Comparison of ENCODE assay signal across 9 mouse cellular contexts in the genomic region with DNA sequence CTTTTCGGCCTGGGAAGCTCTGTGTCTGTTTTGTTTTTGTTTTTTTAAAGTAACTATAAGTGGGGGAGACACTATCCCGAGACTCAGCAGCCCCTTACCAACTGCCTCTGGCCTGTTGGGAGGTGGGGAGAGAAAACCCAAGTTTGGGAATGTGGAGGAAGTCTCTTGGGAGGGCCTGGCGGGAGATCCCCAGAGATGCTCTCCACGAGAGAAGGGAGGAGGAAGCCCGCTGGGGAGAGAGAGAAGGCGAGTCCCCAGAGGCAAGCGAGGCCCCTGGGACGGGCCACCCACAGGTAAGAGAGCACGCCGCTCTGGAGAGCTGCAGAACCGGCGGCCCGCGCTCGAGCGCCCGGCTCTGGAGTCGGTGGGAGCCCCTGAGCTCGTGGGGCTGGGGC. TPM values are rescaled to one million over a fixed set of nuclear protein-coding genes. Genes with fewer than 3 reads are reported as not detected.
DNase-seq lines count a peak whose midpoint lies in the region; ATAC-seq and TF ChIP-seq lines count a peak whose summit lies in the region.
"Had no signal": no experiment of that assay in that cellular context is flagged by ENCODE, and none has a peak within 500 bp of the region (broad histone marks: within the 10 kb centered on the region; RNA-seq: fewer than 3 reads in every experiment).

No protein-coding gene starts in this region.

- H3K4me1 ChIP-seq in intestine, embryonic 14.5 days (replicated peaks; ENCODE audit: control insufficient read depth, insufficient read depth, low read length) = peaks cover 9% of the 10 kb centered on the region; the same call in 1 of the 2 replicates
- H3K4me1 ChIP-seq in intestine, embryonic 16.5 days (ENCODE audit: control insufficient read depth, insufficient read depth, low read length) = peaks cover 20% of the 10 kb centered on the region
- peaks cover 26% of the 10 kb centered on the region for H3K4me1 ChIP-seq in embryonic facial prominence, embryonic 10.5 days
- peaks cover 4% of the 10 kb centered on the region; the same call in 1 of the 2 replicates for H3K4me1 ChIP-seq in forebrain, postnatal 0 days (ENCODE audit: insufficient read depth)
- peaks cover 8% of the 10 kb centered on the region; the same call in 1 of the 2 replicates for H3K4me1 ChIP-seq in midbrain, embryonic 14.5 days (ENCODE audit: control insufficient read depth, insufficient read depth, low read length)

- H3K9ac ChIP-seq in intestine, embryonic 14.5 days (ENCODE audit: low read length) = no peak overlapping the region
- no peak overlapping the region for H3K9ac ChIP-seq in intestine, embryonic 16.5 days (ENCODE audit: low read depth, low read length)
- H3K9ac ChIP-seq in forebrain, postnatal 0 days = peak overlapping the region; percentile 84
- peak overlapping the region; percentile 12; the same call in 1 of the 2 replicates for H3K9ac ChIP-seq in midbrain, embryonic 14.5 days (replicated peaks; ENCODE audit: low read length)

- H3K27ac ChIP-seq in intestine, embryonic 14.5 days (ENCODE audit: low read depth) = no peak overlapping the region
- no peak overlapping the region for H3K27ac ChIP-seq in intestine, embryonic 16.5 days (ENCODE audit: low read length)
- H3K27ac ChIP-seq in embryonic facial prominence, embryonic 10.5 days (replicated peaks) = no peak overlapping the region
- peak overlapping the region; percentile 95 for H3K27ac ChIP-seq in forebrain, postnatal 0 days (ENCODE audit: low read depth, low read length)
- H3K27ac ChIP-seq in midbrain, embryonic 14.5 days (replicated peaks; ENCODE audit: low read depth, low read length) = peak overlapping the region; percentile 37; the same call in 1 of the 2 replicates

- under 1% methylated on average over 19 of the region's 19 CpGs for WGBS in intestine, embryonic 14.5 days
- under 1% methylated on average over 12 of the region's 19 CpGs for WGBS in intestine, embryonic 16.5 days
- under 1% methylated on average over 19 of the region's 19 CpGs for WGBS in embryonic facial prominence, embryonic 10.5 days
- WGBS in forebrain, postnatal 0 days = 6% methylated on average over 19 of the region's 19 CpGs
- WGBS in midbrain, embryonic 14.5 days = 1% methylated on average over 19 of the region's 19 CpGs

- TF ChIP-seq CTCF in forebrain, postnatal 0 days (IDR thresholded peaks at IDR 0.05; ENCODE audit: low read depth) = no peak

- no peak for DNase-seq in intestine, embryonic 14.5 days (ENCODE audit: low spot score)
- DNase-seq in embryonic facial prominence, embryonic 10.5 days (ENCODE audit: low spot score) = no peak
- DNase-seq in forebrain, postnatal 0 days = no peak
- no peak for DNase-seq in midbrain, embryonic 14.5 days
- DNase-seq in gastrocnemius, adult 8-10 months (ENCODE audit: low spot score in 2 of 2) = no peak
- no peak for DNase-seq in adrenal gland, postnatal 36 days
- DNase-seq: layer of hippocampus, postnatal 36 days; right cerebral cortex, postnatal 4 days had no signal

- ATAC-seq in intestine, embryonic 14.5 days (replicated peaks; ENCODE audit: low FRiP score, low TSS enrichment, low read depth) = no peak
- no peak for ATAC-seq in intestine, embryonic 16.5 days
- no peak for ATAC-seq in forebrain, postnatal 0 days
- ATAC-seq in midbrain, embryonic 14.5 days (ENCODE audit: low FRiP score, low TSS enrichment) = no peak

- H3K27me3 ChIP-seq in intestine, embryonic 14.5 days (replicated peaks; ENCODE audit: control insufficient read depth, insufficient read depth, low read length) = peaks cover 100% of the 10 kb centered on the region
- H3K27me3 ChIP-seq in intestine, embryonic 16.5 days (replicated peaks; ENCODE audit: control insufficient read depth, insufficient read depth, low read length) = peaks cover 94% of the 10 kb centered on the region
- H3K27me3 ChIP-seq in embryonic facial prominence, embryonic 10.5 days (replicated peaks; ENCODE audit: low read depth, poor library complexity, severe bottlenecking) = peaks cover 100% of the 10 kb centered on the region
- peaks cover 31% of the 10 kb centered on the region for H3K27me3 ChIP-seq in forebrain, postnatal 0 days (ENCODE audit: insufficient read depth, low read length)
- peaks cover 92% of the 10 kb centered on the region for H3K27me3 ChIP-seq in midbrain, embryonic 14.5 days (ENCODE audit: control insufficient read depth, insufficient read depth, low read length)

- no peaks in the 10 kb centered on the region for H3K36me3 ChIP-seq in intestine, embryonic 14.5 days (ENCODE audit: control insufficient read depth, insufficient read depth, low read length)
- H3K36me3 ChIP-seq in intestine, embryonic 16.5 days (ENCODE audit: control insufficient read depth, insufficient read depth, low read length) = no peaks in the 10 kb centered on the region
- H3K36me3 ChIP-seq in embryonic facial prominence, embryonic 10.5 days (replicated peaks) = no peaks in the 10 kb centered on the region
- peaks cover 9% of the 10 kb centered on the region for H3K36me3 ChIP-seq in forebrain, postnatal 0 days (ENCODE audit: insufficient read depth)
- H3K36me3 ChIP-seq in midbrain, embryonic 14.5 days (ENCODE audit: control insufficient read depth, insufficient read depth, low read length) = no peaks in the 10 kb centered on the region

- no peak overlapping the region for H3K4me2 ChIP-seq in intestine, embryonic 14.5 days (ENCODE audit: low read length)
- H3K4me2 ChIP-seq in intestine, embryonic 16.5 days (ENCODE audit: low read depth, low read length) = no peak overlapping the region
- peak overlapping the region; percentile 45 for H3K4me2 ChIP-seq in forebrain, postnatal 0 days (ENCODE audit: low read depth)
- peak overlapping the region; percentile 50 for H3K4me2 ChIP-seq in midbrain, embryonic 14.5 days (ENCODE audit: low read length)

- peak overlapping the region; percentile 11; the same call in 1 of the 2 replicates for H3K4me3 ChIP-seq in intestine, embryonic 14.5 days (ENCODE audit: low read depth, low read length)
- no peak overlapping the region for H3K4me3 ChIP-seq in intestine, embryonic 16.5 days (ENCODE audit: low read length)
- H3K4me3 ChIP-seq in embryonic facial prominence, embryonic 10.5 days = 0 out of 2 replicates have a peak overlapping the region, but pooled peaks have one; percentile 21
- H3K4me3 ChIP-seq in forebrain, postnatal 0 days (ENCODE audit: low read depth, low read length) = peak overlapping the region; percentile 54
- peak overlapping the region; percentile 37 for H3K4me3 ChIP-seq in midbrain, embryonic 14.5 days (replicated peaks; ENCODE audit: low read depth, low read length)

- no peaks in the 10 kb centered on the region for H3K9me3 ChIP-seq in intestine, embryonic 14.5 days (ENCODE audit: control insufficient read depth, low read length)
- no peaks in the 10 kb centered on the region for H3K9me3 ChIP-seq in intestine, embryonic 16.5 days (ENCODE audit: control insufficient read depth, low read length)
- H3K9me3 ChIP-seq in embryonic facial prominence, embryonic 10.5 days = no peaks in the 10 kb centered on the region
- H3K9me3 ChIP-seq in forebrain, postnatal 0 days (ENCODE audit: low read length) = no peaks in the 10 kb centered on the region
- no peaks in the 10 kb centered on the region for H3K9me3 ChIP-seq in midbrain, embryonic 14.5 days (ENCODE audit: control insufficient read depth, low read length)

RNA-seq across cellular contexts. Expression of gene Neurod2, which starts 2.7 kb away (rescaled TPM):
- polyA plus RNA-seq in intestine, embryonic 14.5 days (2014; fragmentation: Nextera tagmentation; extraction: Ambion mirVana) = 0.05 and 0.07 TPM in 2 replicates
- polyA plus RNA-seq in intestine, embryonic 16.5 days (2015; fragmentation: Nextera tagmentation; extraction: Ambion mirVana) = 0.05 TPM in 1 of 2 replicates, not detected in the other
- 0.08 TPM in 1 of 2 replicates, not detected in the other for polyA plus RNA-seq in embryonic facial prominence, embryonic 10.5 days (2016; fragmentation: Nextera tagmentation; extraction: Ambion mirVana)
- total RNA-seq in forebrain, postnatal 0 days (2014; rRNA removed) = 133 and 140 TPM in 2 replicates
- 74.9 and 77.3 TPM in 2 replicates for polyA plus RNA-seq in forebrain, postnatal 0 days (2015; fragmentation: Nextera tagmentation; extraction: Ambion mirVana)
- polyA plus RNA-seq in midbrain, embryonic 14.5 days (2014; fragmentation: Nextera tagmentation; extraction: Ambion mirVana) = 10.9 and 12.7 TPM in 2 replicates
- total RNA-seq in gastrocnemius, adult 8-10 months (2022) = not detected
- total RNA-seq in adrenal gland, postnatal 36 days (2021) = not detected

RNA-seq across cellular contexts. Expression of gene Ppp1r1b, which starts 21.5 kb away (rescaled TPM):
- polyA plus RNA-seq in intestine, embryonic 14.5 days (2014; fragmentation: Nextera tagmentation; extraction: Ambion mirVana) = 21.4 and 22.6 TPM in 2 replicates
- 91.7 and 92.3 TPM in 2 replicates for polyA plus RNA-seq in intestine, embryonic 16.5 days (2015; fragmentation: Nextera tagmentation; extraction: Ambion mirVana)
- 0.26 and 0.30 TPM in 2 replicates for polyA plus RNA-seq in embryonic facial prominence, embryonic 10.5 days (2016; fragmentation: Nextera tagmentation; extraction: Ambion mirVana)
- 19.4 and 32.5 TPM in 2 replicates for total RNA-seq in forebrain, postnatal 0 days (2014; rRNA removed)
- 91.4 and 121 TPM in 2 replicates for polyA plus RNA-seq in forebrain, postnatal 0 days (2015; fragmentation: Nextera tagmentation; extraction: Ambion mirVana)
- 0.95 and 1.2 TPM in 2 replicates for polyA plus RNA-seq in midbrain, embryonic 14.5 days (2014; fragmentation: Nextera tagmentation; extraction: Ambion mirVana)
- total RNA-seq in gastrocnemius, adult 8-10 months (2022) = under 1 TPM in 3 of 4 experiments, not detected in 1; 0.27 to 0.90 (median 0.44) TPM
- total RNA-seq in adrenal gland, postnatal 36 days (2021) = not detected

RNA-seq across cellular contexts. Expression of gene Stard3, which starts 31.4 kb away (rescaled TPM):
- 40.5 and 44.8 TPM in 2 replicates for polyA plus RNA-seq in intestine, embryonic 14.5 days (2014; fragmentation: Nextera tagmentation; extraction: Ambion mirVana)
- polyA plus RNA-seq in intestine, embryonic 16.5 days (2015; fragmentation: Nextera tagmentation; extraction: Ambion mirVana) = 44.8 and 44.9 TPM in 2 replicates
- polyA plus RNA-seq in embryonic facial prominence, embryonic 10.5 days (2016; fragmentation: Nextera tagmentation; extraction: Ambion mirVana) = 40.8 and 41.7 TPM in 2 replicates
- total RNA-seq in forebrain, postnatal 0 days (2014; rRNA removed) = 36.2 and 39.4 TPM in 2 replicates
- polyA plus RNA-seq in forebrain, postnatal 0 days (2015; fragmentation: Nextera tagmentation; extraction: Ambion mirVana) = 31.6 and 32.2 TPM in 2 replicates
- polyA plus RNA-seq in midbrain, embryonic 14.5 days (2014; fragmentation: Nextera tagmentation; extraction: Ambion mirVana) = 34.5 and 36.0 TPM in 2 replicates
- total RNA-seq in gastrocnemius, adult 8-10 months (2022) = 10 to 100 TPM; 12.0 to 18.2 (median 13.9) TPM
- 10 to 100 TPM; 22.3 to 23.2 TPM for total RNA-seq in adrenal gland, postnatal 36 days (2021)

RNA-seq across cellular contexts. Expression of gene Tcap, which starts 56.9 kb away (rescaled TPM):
- not detected in 2 replicates for polyA plus RNA-seq in intestine, embryonic 14.5 days (2014; fragmentation: Nextera tagmentation; extraction: Ambion mirVana)
- polyA plus RNA-seq in intestine, embryonic 16.5 days (2015; fragmentation: Nextera tagmentation; extraction: Ambion mirVana) = 0.28 TPM in 1 of 2 replicates, not detected in the other
- polyA plus RNA-seq in embryonic facial prominence, embryonic 10.5 days (2016; fragmentation: Nextera tagmentation; extraction: Ambion mirVana) = not detected in 2 replicates
- total RNA-seq in forebrain, postnatal 0 days (2014; rRNA removed) = 0.23 TPM in 1 of 2 replicates, not detected in the other
- polyA plus RNA-seq in forebrain, postnatal 0 days (2015; fragmentation: Nextera tagmentation; extraction: Ambion mirVana) = not detected in 2 replicates
- 0.31 TPM in 1 of 2 replicates, not detected in the other for polyA plus RNA-seq in midbrain, embryonic 14.5 days (2014; fragmentation: Nextera tagmentation; extraction: Ambion mirVana)
- 1,000 to 10,000 TPM; 3,817 to 5,138 (median 4,616) TPM for total RNA-seq in gastrocnemius, adult 8-10 months (2022)
- 1 to 10 TPM in 1 of 2 experiments, under 1 TPM in 1; 0.43 to 1.2 TPM for total RNA-seq in adrenal gland, postnatal 36 days (2021)

RNA-seq across cellular contexts. Expression of gene Pnmt, which starts 59.5 kb away (rescaled TPM):
- polyA plus RNA-seq in intestine, embryonic 14.5 days (2014; fragmentation: Nextera tagmentation; extraction: Ambion mirVana) = not detected in 2 replicates
- polyA plus RNA-seq in intestine, embryonic 16.5 days (2015; fragmentation: Nextera tagmentation; extraction: Ambion mirVana) = 0.16 TPM in 1 of 2 replicates, not detected in the other
- polyA plus RNA-seq in embryonic facial prominence, embryonic 10.5 days (2016; fragmentation: Nextera tagmentation; extraction: Ambion mirVana) = 0.17 and 0.30 TPM in 2 replicates
- 1.0 and 1.8 TPM in 2 replicates for total RNA-seq in forebrain, postnatal 0 days (2014; rRNA removed)
- 1.7 and 3.5 TPM in 2 replicates for polyA plus RNA-seq in forebrain, postnatal 0 days (2015; fragmentation: Nextera tagmentation; extraction: Ambion mirVana)
- polyA plus RNA-seq in midbrain, embryonic 14.5 days (2014; fragmentation: Nextera tagmentation; extraction: Ambion mirVana) = 0.62 and 1.1 TPM in 2 replicates
- 1 to 10 TPM; 2.7 to 6.6 (median 3.8) TPM for total RNA-seq in gastrocnemius, adult 8-10 months (2022)
- total RNA-seq in adrenal gland, postnatal 36 days (2021) = 100 to 1,000 TPM; 363 to 581 TPM
- total RNA-seq: layer of hippocampus, postnatal 36 days had no signal

Comparison
In these comparisons a context has a peak if more than half of its experiments do, and no peak if none do; other contexts are left out.
1. H3K27ac ChIP-seq: peak in forebrain, postnatal 0 days (single experiment) and midbrain, embryonic 14.5 days (single experiment); none in intestine, embryonic 14.5 days (single experiment), intestine, embryonic 16.5 days (single experiment) and embryonic facial prominence, embryonic 10.5 days (single experiment).
2. H3K4me2 ChIP-seq: peak in forebrain, postnatal 0 days (single experiment) and midbrain, embryonic 14.5 days (single experiment); none in intestine, embryonic 14.5 days (single experiment) and intestine, embryonic 16.5 days (single experiment).
3. H3K9ac ChIP-seq: peak in forebrain, postnatal 0 days (single experiment) and midbrain, embryonic 14.5 days (single experiment); none in intestine, embryonic 14.5 days (single experiment) and intestine, embryonic 16.5 days (single experiment).
4. RNA of gene Neurod2, which starts 2.7 kb away (polyA plus RNA-seq): 74.9 to 77.3 TPM in forebrain, postnatal 0 days and 10.9 to 12.7 TPM in midbrain, embryonic 14.5 days; 0.05 to 0.07 TPM in intestine, embryonic 14.5 days, 0.05 TPM in intestine, embryonic 16.5 days and 0.08 TPM in embryonic facial prominence, embryonic 10.5 days; every median in the first group is over 10 times any median in the second.
5. RNA of gene Ppp1r1b, which starts 21.5 kb away (polyA plus RNA-seq): 91.7 to 92.3 TPM in intestine, embryonic 16.5 days, 91.4 to 121 TPM in forebrain, postnatal 0 days and 21.4 to 22.6 TPM in intestine, embryonic 14.5 days; 0.95 to 1.2 TPM in midbrain, embryonic 14.5 days and 0.26 to 0.30 TPM in embryonic facial prominence, embryonic 10.5 days; every median in the first group is over 10 times any median in the second.